In genomic region chr1:130633761-130634410, GRCm38 (mm10) we compare ENCODE assay signal across 8 mouse cellular contexts. TPM values are rescaled to one million over a fixed set of nuclear protein-coding genes. Genes with fewer than 3 reads are reported as not detected.
DNase-seq lines count a peak whose midpoint lies in the region; ATAC-seq and TF ChIP-seq lines count a peak whose summit lies in the region.

No protein-coding gene starts in this region.

- TF ChIP-seq CTCF in G1E (IDR thresholded peaks at IDR 0.05; ENCODE audit: low read depth, low read length): peak; percentile 93
- TF ChIP-seq CTCF in forebrain, postnatal 0 days (IDR thresholded peaks at IDR 0.05; ENCODE audit: low read depth): peak; percentile 87

- no peak overlapping the region for H3K4me2 ChIP-seq in forebrain, postnatal 0 days (ENCODE audit: low read depth)

- DNase-seq in G1E (ENCODE audit: low spot score): peak; percentile 11
- peak; percentile 51 for DNase-seq in c-Kit-positive CD71-positive TER-119-negative erythroid progenitor cells, embryonic 14.5 days (ENCODE audit: low read depth)
- peak; percentile 72 for DNase-seq in forebrain, postnatal 0 days
- peak; percentile 74 to 80 for DNase-seq in heart, postnatal 36 days
- DNase-seq in layer of hippocampus, postnatal 14 days (ENCODE audit: low spot score in 2 of 2): peak; percentile 66 to 69
- DNase-seq in lung, postnatal 25 days (ENCODE audit: low spot score): peak; percentile 76
- DNase-seq in right cerebral cortex, postnatal 14 days: peak; percentile 70
- DNase-seq in urinary bladder, postnatal 14 days (ENCODE audit: low spot score): peak; percentile 81

- no peak; the same call in 1 of the 2 replicates for ATAC-seq in G1E (ENCODE audit: extremely low read depth, insufficient number of reproducible peaks, low FRiP score, poor library complexity, severe bottlenecking)
- ATAC-seq in forebrain, postnatal 0 days: peak; percentile 59; the same call in 1 of the 2 replicates

- H3K9me3 ChIP-seq in G1E (replicated peaks): no peaks in the 10 kb centered on the region
- H3K9me3 ChIP-seq in forebrain, postnatal 0 days (ENCODE audit: low read length): no peaks in the 10 kb centered on the region

- no peaks in the 10 kb centered on the region for H3K36me3 ChIP-seq in G1E (replicated peaks)
- H3K36me3 ChIP-seq in forebrain, postnatal 0 days (ENCODE audit: insufficient read depth): no peaks in the 10 kb centered on the region

- intact Hi-C loops in heart, postnatal 36 days (cut with DNase I): loop anchor here (1.0 kb wide), 2 partner anchors 58 to 86 kb away; no protein-coding TSS in a partner anchor

- H3K9ac ChIP-seq in forebrain, postnatal 0 days: no peak overlapping the region

- H3K27me3 ChIP-seq in G1E (ENCODE audit: insufficient read depth, low read length): peaks cover 7% of the 10 kb centered on the region
- no peaks in the 10 kb centered on the region for H3K27me3 ChIP-seq in forebrain, postnatal 0 days (ENCODE audit: insufficient read depth, low read length)

- no peak overlapping the region for H3K4me3 ChIP-seq in G1E (ENCODE audit: low read depth, low read length)
- no peak overlapping the region for H3K4me3 ChIP-seq in forebrain, postnatal 0 days (ENCODE audit: low read depth, low read length)

- no peak overlapping the region for H3K27ac ChIP-seq in forebrain, postnatal 0 days (ENCODE audit: low read depth, low read length)

- WGBS in forebrain, postnatal 0 days: 32% methylated on average over 16 of the region's 16 CpGs

- H3K4me1 ChIP-seq in G1E (ENCODE audit: insufficient read depth, low read depth, low read length): no peaks in the 10 kb centered on the region; the same call in 1 of the 2 replicates
- H3K4me1 ChIP-seq in forebrain, postnatal 0 days (ENCODE audit: insufficient read depth): no peaks in the 10 kb centered on the region

RNA-seq across cellular contexts. Expression of gene Zp3r, which starts 4.5 kb away (rescaled TPM):
- total RNA-seq in G1E (2014; fragmentation: Nextera tagmentation) (not detected in 2 replicates), G1E (2017) (0.27 TPM in 1 of 2 replicates, not detected in the other)
- polyA plus RNA-seq in G1E (2012): not detected in 2 replicates
- not detected in 2 replicates for total RNA-seq in forebrain, postnatal 0 days (2014; rRNA removed)
- not detected in 2 replicates for polyA plus RNA-seq in forebrain, postnatal 0 days (2015; fragmentation: Nextera tagmentation; extraction: Ambion mirVana)
- total RNA-seq in heart, postnatal 36 days (2021): not detected
- total RNA-seq in layer of hippocampus, postnatal 14 days (2021): under 1 TPM in 1 of 2 experiments, not detected in 1; 0.26 TPM

RNA-seq across cellular contexts. Expression of gene C4bp, which starts 27.5 kb away (rescaled TPM):
- total RNA-seq in G1E (2014; fragmentation: Nextera tagmentation): not detected in 2 replicates
- total RNA-seq in G1E (2017): 0.12 and 0.33 TPM in 2 replicates
- polyA plus RNA-seq in G1E (2012): not detected in 2 replicates
- not detected in 2 replicates for total RNA-seq in forebrain, postnatal 0 days (2014; rRNA removed)
- polyA plus RNA-seq in forebrain, postnatal 0 days (2015; fragmentation: Nextera tagmentation; extraction: Ambion mirVana): not detected in 2 replicates
- total RNA-seq in heart, postnatal 36 days (2021): not detected
- total RNA-seq in layer of hippocampus, postnatal 14 days (2021): 1 to 10 TPM; 1.1 to 1.3 TPM

Comparison
In these comparisons a context has a peak if more than half of its experiments do, and no peak if none do; other contexts are left out.
1. DNase-seq: peak in every context shown above with its lines; median percentile 81 in urinary bladder, postnatal 14 days; 77 in heart, postnatal 36 days; 76 in lung, postnatal 25 days; 72 in forebrain, postnatal 0 days; 70 in right cerebral cortex, postnatal 14 days; 68 in layer of hippocampus, postnatal 14 days; 51 in c-Kit-positive CD71-positive TER-119-negative erythroid progenitor cells, embryonic 14.5 days; 11 in G1E.